Mouse (Mus musculus): ENCODE measurements around the gene Rita1. TPM values are rescaled to one million over a fixed set of nuclear protein-coding genes. Genes with fewer than 3 reads are reported as not detected.

Rita1 gene
- polyA plus RNA-seq, 1 experiment = 9.0 TPM

GRCm38 (mm10) chr5:120566101-120566500 is 46.3 kb downstream of the Rita1 start:
- no peak overlapping the region for H3K27ac ChIP-seq (ENCODE audit: control insufficient read depth, insufficient read depth, low read depth, low read length)
- TF ChIP-seq CTCF (IDR thresholded peaks at IDR 0.05; ENCODE audit: control insufficient read depth, insufficient read depth, insufficient replicate concordance, low read depth, low read length) (no peak), POLR2A (IDR thresholded peaks at IDR 0.05; ENCODE audit: control insufficient read depth, low read depth, low read length) (no peak)
- no peak overlapping the region for H3K4me3 ChIP-seq (ENCODE audit: control insufficient read depth, low read depth, low read length)
- H3K4me1 ChIP-seq (ENCODE audit: control insufficient read depth, insufficient read depth, low read length) = peaks cover 7% of the 10 kb centered on the region
- no peaks in the 10 kb centered on the region for H3K27me3 ChIP-seq (ENCODE audit: control insufficient read depth, insufficient read depth, low read length)
- no peaks in the 10 kb centered on the region for H3K36me3 ChIP-seq (ENCODE audit: control insufficient read depth, insufficient read depth, low read length)

GRCm38 (mm10) chr5:120565171-120565905 is 47.1 kb downstream of the Rita1 start:
- Histone ChIP-seq H3K36me3 (ENCODE audit: control insufficient read depth, insufficient read depth, low read length) (no peaks in the 10 kb centered on the region), H3K27ac (ENCODE audit: control insufficient read depth, insufficient read depth, low read depth, low read length) (no peak overlapping the region), H3K4me3 (ENCODE audit: control insufficient read depth, low read depth, low read length) (no peak overlapping the region), H3K27me3 (ENCODE audit: control insufficient read depth, insufficient read depth, low read length) (no peaks in the 10 kb centered on the region), H3K4me1 (ENCODE audit: control insufficient read depth, insufficient read depth, low read length) (peaks cover 7% of the 10 kb centered on the region)
- TF ChIP-seq CTCF (IDR thresholded peaks at IDR 0.05; ENCODE audit: control insufficient read depth, insufficient read depth, insufficient replicate concordance, low read depth, low read length) = no peak
- no peak for TF ChIP-seq POLR2A (IDR thresholded peaks at IDR 0.05; ENCODE audit: control insufficient read depth, low read depth, low read length)

GRCm38 (mm10) chr5:120563914-120564311 is 48.5 kb downstream of the Rita1 start:
- Histone ChIP-seq H3K4me3 (ENCODE audit: control insufficient read depth, low read depth, low read length) (no peak overlapping the region), H3K27ac (ENCODE audit: control insufficient read depth, insufficient read depth, low read depth, low read length) (no peak overlapping the region), H3K4me1 (ENCODE audit: control insufficient read depth, insufficient read depth, low read length) (peaks cover 7% of the 10 kb centered on the region), H3K36me3 (ENCODE audit: control insufficient read depth, insufficient read depth, low read length) (no peaks in the 10 kb centered on the region), H3K27me3 (ENCODE audit: control insufficient read depth, insufficient read depth, low read length) (no peaks in the 10 kb centered on the region)
- TF ChIP-seq CTCF (IDR thresholded peaks at IDR 0.05; ENCODE audit: control insufficient read depth, insufficient read depth, insufficient replicate concordance, low read depth, low read length) (no peak), POLR2A (IDR thresholded peaks at IDR 0.05; ENCODE audit: control insufficient read depth, low read depth, low read length) (no peak)

GRCm38 (mm10) chr5:120562956-120563913 is 49.2 kb downstream of the Rita1 start:
- H3K36me3 ChIP-seq (ENCODE audit: control insufficient read depth, insufficient read depth, low read length) = no peaks in the 10 kb centered on the region
- H3K27ac ChIP-seq (ENCODE audit: control insufficient read depth, insufficient read depth, low read depth, low read length) = peak overlapping the region; percentile 43
- no peaks in the 10 kb centered on the region for H3K27me3 ChIP-seq (ENCODE audit: control insufficient read depth, insufficient read depth, low read length)
- TF ChIP-seq POLR2A (IDR thresholded peaks at IDR 0.05; ENCODE audit: control insufficient read depth, low read depth, low read length) (0 out of 2 replicates have a peak, but pooled peaks have one; percentile 5), CTCF (IDR thresholded peaks at IDR 0.05; ENCODE audit: control insufficient read depth, insufficient read depth, insufficient replicate concordance, low read depth, low read length) (no peak)
- H3K4me1 ChIP-seq (ENCODE audit: control insufficient read depth, insufficient read depth, low read length) = peaks cover 7% of the 10 kb centered on the region
- H3K4me3 ChIP-seq (ENCODE audit: control insufficient read depth, low read depth, low read length) = no peak overlapping the region

- Histone ChIP-seq H3K4me1 (ENCODE audit: control insufficient read depth, insufficient read depth, low read length) (peaks cover 7% of the 10 kb centered on the region), H3K27ac (ENCODE audit: control insufficient read depth, insufficient read depth, low read depth, low read length) (no peak overlapping the region), H3K27me3 (ENCODE audit: control insufficient read depth, insufficient read depth, low read length) (no peaks in the 10 kb centered on the region), H3K36me3 (ENCODE audit: control insufficient read depth, insufficient read depth, low read length) (no peaks in the 10 kb centered on the region), H3K4me3 (ENCODE audit: control insufficient read depth, low read depth, low read length) (no peak overlapping the region)
- no peak for TF ChIP-seq CTCF (IDR thresholded peaks at IDR 0.05; ENCODE audit: control insufficient read depth, insufficient read depth, insufficient replicate concordance, low read depth, low read length)
Observed at GRCm38 (mm10) chr5:120560616-120561311, 51.6 kb downstream of the Rita1 start.

GRCm38 (mm10) chr5:120560129-120560615 is 52.2 kb downstream of the Rita1 start:
- TF ChIP-seq POLR2A (IDR thresholded peaks at IDR 0.05; ENCODE audit: control insufficient read depth, low read depth, low read length) (no peak), CTCF (IDR thresholded peaks at IDR 0.05; ENCODE audit: control insufficient read depth, insufficient read depth, insufficient replicate concordance, low read depth, low read length) (no peak)
- Histone ChIP-seq H3K36me3 (ENCODE audit: control insufficient read depth, insufficient read depth, low read length) (no peaks in the 10 kb centered on the region), H3K27ac (ENCODE audit: control insufficient read depth, insufficient read depth, low read depth, low read length) (no peak overlapping the region), H3K4me1 (ENCODE audit: control insufficient read depth, insufficient read depth, low read length) (peaks cover 7% of the 10 kb centered on the region), H3K4me3 (ENCODE audit: control insufficient read depth, low read depth, low read length) (no peak overlapping the region), H3K27me3 (ENCODE audit: control insufficient read depth, insufficient read depth, low read length) (no peaks in the 10 kb centered on the region)

All from testis, adult 2 months (tissue).